Mouse (Mus musculus) bone marrow, adult 2 months (tissue): ENCODE results near the gene Mss51.

ENCODE experiments used
- CTCF ChIP-seq: fragments of 200-500 bp; IDR thresholded peaks from 2 replicates; pipeline ENCODE4 v1.5.1; 2011; ENCODE audit warnings: low read length, control low read depth; ENCODE audit not compliant: control insufficient read depth, insufficient read depth
- POLR2A ChIP-seq: fragments of 200-500 bp; IDR thresholded peaks from 2 replicates; pipeline ENCODE4 v1.6.1; 2011; ENCODE audit warnings: low read depth, mild to moderate bottlenecking, control low read depth, low read length, borderline replicate concordance; ENCODE audit not compliant: control insufficient read depth

GRCm38 (mm10) chr14:20499982-20500381, 3.3 kb upstream of the Mss51 start:
- TF ChIP-seq CTCF (no peak), POLR2A (no peak)
